Comparison of ENCODE assay signal across 9 mouse cellular contexts in the genomic region with DNA sequence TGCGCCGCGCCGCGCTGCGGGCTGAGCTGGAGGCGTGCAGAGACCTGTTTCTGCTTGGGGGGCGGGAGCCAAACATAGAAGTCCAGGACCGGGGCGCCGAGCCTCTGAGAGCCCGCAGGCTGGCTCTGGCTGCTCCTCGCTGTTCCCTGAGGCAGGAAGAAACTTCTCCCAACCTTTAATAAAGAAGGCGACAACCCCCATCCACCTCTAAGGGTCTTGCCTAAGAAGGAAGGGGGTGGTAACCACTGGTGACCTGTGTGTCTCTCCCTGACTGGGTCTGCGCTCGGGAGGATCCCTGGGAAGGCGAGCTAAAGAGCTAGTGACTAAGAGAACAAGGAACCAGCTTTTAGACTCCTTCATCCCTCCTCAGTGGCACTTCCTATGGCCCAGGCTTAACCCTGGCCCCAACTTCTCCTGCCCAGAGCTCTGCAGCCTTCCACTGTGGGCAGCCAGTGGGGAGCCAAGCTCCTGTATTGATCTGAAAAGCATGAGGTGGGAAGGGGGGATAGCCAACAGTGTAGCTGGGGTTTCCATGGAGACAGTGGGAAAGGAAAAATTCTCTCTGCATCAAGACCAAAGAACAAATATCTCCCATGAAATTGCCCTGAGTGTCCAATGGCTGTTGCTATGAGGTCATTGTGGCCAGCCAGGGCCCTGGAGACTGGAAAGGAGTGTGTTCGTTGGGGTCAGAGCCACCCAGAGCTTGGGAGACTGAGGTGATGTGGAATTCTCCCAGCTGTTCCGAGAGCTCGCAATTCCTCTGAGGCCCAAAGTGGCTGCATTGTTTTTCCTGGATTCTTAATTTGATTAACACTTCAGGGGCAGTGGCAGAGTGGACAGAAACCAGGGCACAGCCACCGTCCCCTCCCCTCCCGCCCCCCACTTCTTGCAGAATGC. TPM values are rescaled to one million over a fixed set of nuclear protein-coding genes. Genes with fewer than 3 reads are reported as not detected.
DNase-seq lines count a peak whose midpoint lies in the region; ATAC-seq lines count a peak whose summit lies in the region.
"Had no signal": no experiment of that assay in that cellular context is flagged by ENCODE, and none has a peak within 500 bp of the region (broad histone marks: within the 10 kb centered on the region; RNA-seq: fewer than 3 reads in every experiment).

No protein-coding gene starts in this region.

- H3K4me3 ChIP-seq in heart, embryonic 15.5 days, result peak overlapping the region; percentile 57
- H3K4me3 ChIP-seq in hindbrain, embryonic 16.5 days (ENCODE audit: low read length), result peak overlapping the region; percentile 64
- H3K4me3 ChIP-seq in midbrain, embryonic 11.5 days (ENCODE audit: low read depth, low read length), result peak overlapping the region; percentile 51

- H3K36me3 ChIP-seq in heart, embryonic 15.5 days, result no peaks in the 10 kb centered on the region
- no peaks in the 10 kb centered on the region for H3K36me3 ChIP-seq in hindbrain, embryonic 16.5 days (ENCODE audit: control insufficient read depth, insufficient read depth, low read length)
- no peaks in the 10 kb centered on the region for H3K36me3 ChIP-seq in midbrain, embryonic 11.5 days (ENCODE audit: control insufficient read depth, insufficient read depth, low read length)

- H3K9me3 ChIP-seq in heart, embryonic 15.5 days (replicated peaks), result no peaks in the 10 kb centered on the region
- H3K9me3 ChIP-seq in hindbrain, embryonic 16.5 days (ENCODE audit: control insufficient read depth, low read length), result no peaks in the 10 kb centered on the region
- H3K9me3 ChIP-seq in midbrain, embryonic 11.5 days (ENCODE audit: control insufficient read depth, low read length), result no peaks in the 10 kb centered on the region

- peaks cover 95% of the 10 kb centered on the region for H3K27me3 ChIP-seq in heart, embryonic 15.5 days
- H3K27me3 ChIP-seq in hindbrain, embryonic 16.5 days (replicated peaks; ENCODE audit: control insufficient read depth, insufficient read depth, low read length), result peaks cover 10% of the 10 kb centered on the region; the same call in 1 of the 2 replicates
- H3K27me3 ChIP-seq in midbrain, embryonic 11.5 days (ENCODE audit: control insufficient read depth, insufficient read depth, low read length), result peaks cover 57% of the 10 kb centered on the region

- ATAC-seq in heart, embryonic 15.5 days (replicated peaks; ENCODE audit: insufficient number of reproducible peaks, insufficient read depth, low FRiP score, low read depth), result no peak
- ATAC-seq in hindbrain, embryonic 16.5 days, result peak; percentile 60
- peak; percentile 75 for ATAC-seq in midbrain, embryonic 11.5 days (ENCODE audit: low FRiP score)

- H3K4me2 ChIP-seq in heart, embryonic 15.5 days, result peak overlapping the region; percentile 83
- H3K4me2 ChIP-seq in hindbrain, embryonic 16.5 days (ENCODE audit: low read length), result peak overlapping the region; percentile 95
- peak overlapping the region; percentile 93 for H3K4me2 ChIP-seq in midbrain, embryonic 11.5 days

- peaks cover 33% of the 10 kb centered on the region for H3K4me1 ChIP-seq in heart, embryonic 15.5 days (replicated peaks)
- peaks cover 22% of the 10 kb centered on the region for H3K4me1 ChIP-seq in hindbrain, embryonic 16.5 days (ENCODE audit: control insufficient read depth, insufficient read depth, low read depth, low read length)
- peaks cover 27% of the 10 kb centered on the region for H3K4me1 ChIP-seq in midbrain, embryonic 11.5 days (ENCODE audit: control insufficient read depth, insufficient read depth, low read length)

- DNase-seq in heart, adult 18-20 months, result no peak
- DNase-seq in embryo, embryonic 10.5 days (ENCODE audit: low spot score), result peak; percentile 64
- peak; percentile 95 for DNase-seq in midbrain, embryonic 11.5 days (ENCODE audit: low spot score, missing footprints)
- DNase-seq in spleen, adult 12 weeks (ENCODE audit: low spot score), result no peak
- no peak for DNase-seq in layer of hippocampus, adult 8-10 months (ENCODE audit: low spot score in 2 of 2)
- DNase-seq in spleen, postnatal 36 days (ENCODE audit: low spot score in 2 of 2), result no peak

- peak overlapping the region; percentile 40; the same call in 1 of the 2 replicates for H3K9ac ChIP-seq in heart, embryonic 15.5 days
- H3K9ac ChIP-seq in hindbrain, embryonic 16.5 days (ENCODE audit: low read depth, low read length), result peak overlapping the region; percentile 69
- H3K9ac ChIP-seq in midbrain, embryonic 11.5 days (ENCODE audit: low read length), result peak overlapping the region; percentile 58

- H3K27ac ChIP-seq in heart, embryonic 15.5 days, result no peak overlapping the region
- no peak overlapping the region; the same call in 1 of the 2 replicates for H3K27ac ChIP-seq in hindbrain, embryonic 16.5 days (ENCODE audit: low read depth, low read length)
- no peak overlapping the region for H3K27ac ChIP-seq in midbrain, embryonic 11.5 days (ENCODE audit: low read depth, low read length)

- WGBS in heart, embryonic 15.5 days, result 4% methylated on average over 21 of the region's 22 CpGs
- 3% methylated on average over 22 of the region's 22 CpGs for WGBS in hindbrain, embryonic 16.5 days
- WGBS in midbrain, embryonic 11.5 days, result 1% methylated on average over 22 of the region's 22 CpGs

RNA-seq across cellular contexts. Expression of a gene that starts 1.1 kb away (rescaled TPM):
- 1.7 and 4.3 TPM in 2 replicates for polyA plus RNA-seq in heart, embryonic 15.5 days (2015; fragmentation: Nextera tagmentation; extraction: Ambion mirVana)
- total RNA-seq in heart, adult 18-20 months (2021), result under 1 TPM; 0.28 to 0.32 TPM
- 1.2 and 1.9 TPM in 2 replicates for polyA plus RNA-seq in hindbrain, embryonic 16.5 days (2015; fragmentation: Nextera tagmentation; extraction: Ambion mirVana)
- polyA plus RNA-seq in midbrain, embryonic 11.5 days (2014; fragmentation: Nextera tagmentation; extraction: Ambion mirVana), result 1.0 and 1.4 TPM in 2 replicates
- total RNA-seq in layer of hippocampus, adult 8-10 months (2022), result 1 to 10 TPM; 5.2 to 7.7 (median 7.1) TPM
- total RNA-seq: hematopoietic stem cell, adult 5-6 weeks had no signal

Comparison
In these comparisons a context has a peak if more than half of its experiments do, and no peak if none do; other contexts are left out.
1. DNase-seq: peak in embryo, embryonic 10.5 days (single experiment) and midbrain, embryonic 11.5 days (single experiment); none in heart, adult 18-20 months (0 of 2), spleen, adult 12 weeks (single experiment), layer of hippocampus, adult 8-10 months (0 of 2) and spleen, postnatal 36 days (0 of 2).
2. Peak in every context shown above with its lines, with median percentiles within 50 percentile points of each other: H3K4me2 ChIP-seq, H3K4me3 ChIP-seq and H3K9ac ChIP-seq.